Mouse (Mus musculus) brain, embryonic 14.5 days (tissue): Measurements from ENCODE around the gene Mipep. TPM values are rescaled to one million over a fixed set of nuclear protein-coding genes. Genes with fewer than 3 reads are reported as not detected.
A peak's percentile ranks its signal among the peaks of the same experiment; 100 is the strongest.

ENCODE experiments used
- DNase-seq: peaks from one replicate; pipeline ENCODE4 v3.0.0-alpha.2; 2011; ENCODE audit warnings: low read depth
- CTCF ChIP-seq: fragments of 200-500 bp; IDR thresholded peaks from 2 replicates; pipeline ENCODE4 v1.5.1; 2012; ENCODE audit warnings: inconsistent platforms, mild to moderate bottlenecking, moderate library complexity, borderline replicate concordance; ENCODE audit not compliant: insufficient read depth, insufficient read length; ENCODE audit errors: extremely low read depth
- POLR2A ChIP-seq: fragments of 200-500 bp; IDR thresholded peaks from 2 replicates; pipeline ENCODE4 v1.6.1; 2012; ENCODE audit warnings: mild to moderate bottlenecking, inconsistent platforms, borderline replicate concordance; ENCODE audit not compliant: poor library complexity, insufficient read depth, insufficient read length, severe bottlenecking; ENCODE audit errors: extremely low read depth
- polyA plus RNA-seq: library from polyadenylated mRNA; depleted of rRNA; stranded (reverse); fragments of >200 nt; gene quantifications from 2 replicates; pipeline ENCODE4 v1.2.3, GENCODE M21; 2012

The Mipep gene
- polyA plus RNA-seq, 1 experiment: 13.6 TPM

GRCm38 (mm10) chr14:60885361-60885950 lies 101.1 kb downstream of the Mipep start:
- no peak for DNase-seq
- TF ChIP-seq POLR2A: no peak
- no peak for TF ChIP-seq CTCF

GRCm38 (mm10) chr14:60893882-60894281 lies 109.5 kb downstream of the Mipep start:
- TF ChIP-seq POLR2A (no peak), CTCF (no peak)
- no peak for DNase-seq

GRCm38 (mm10) chr14:60895172-60896000 lies 111.0 kb downstream of the Mipep start:
- peak; percentile 24 for DNase-seq
- TF ChIP-seq CTCF: no peak
- no peak for TF ChIP-seq POLR2A

- TF ChIP-seq CTCF: no peak
- no peak for TF ChIP-seq POLR2A
- peak; percentile 64 for DNase-seq
Measured at GRCm38 (mm10) chr14:60898086-60898667, 113.8 kb downstream of the Mipep start.

GRCm38 (mm10) chr14:60904501-60904900 lies 120.1 kb downstream of the Mipep start:
- TF ChIP-seq CTCF (no peak), POLR2A (no peak)
- DNase-seq: peak; percentile 15

GRCm38 (mm10) chr14:60906421-60907374 lies 122.3 kb downstream of the Mipep start:
- TF ChIP-seq POLR2A (no peak), CTCF (no peak)
- no peak for DNase-seq

- TF ChIP-seq CTCF: no peak
- no peak for TF ChIP-seq POLR2A
Measured at GRCm38 (mm10) chr14:60909351-60909750, 125.0 kb downstream of the Mipep start.

GRCm38 (mm10) chr14:60910506-60911444 lies 126.4 kb downstream of the Mipep start:
- no peak for DNase-seq
- TF ChIP-seq POLR2A (no peak), CTCF (no peak)

More at GRCm38 (mm10) chr14:60909351-60909750, 125.0 kb downstream of the Mipep start:
- no peak for DNase-seq

- no peak for TF ChIP-seq CTCF
- TF ChIP-seq POLR2A: no peak
- DNase-seq: peak; percentile 37
Measured at GRCm38 (mm10) chr14:60912981-60913468, 128.7 kb downstream of the Mipep start.

GRCm38 (mm10) chr14:60916661-60917060 lies 132.3 kb downstream of the Mipep start:
- TF ChIP-seq CTCF (no peak), POLR2A (no peak)
- no peak for DNase-seq

GRCm38 (mm10) chr14:60926011-60926410 lies 141.6 kb downstream of the Mipep start:
- no peak for DNase-seq
- no peak for TF ChIP-seq CTCF
- no peak for TF ChIP-seq POLR2A
